Mouse (Mus musculus): ENCODE results near the gene B230217C12Rik.

The B230217C12Rik gene

GRCm38 (mm10) chr11:97840539-97840954 is at the start of gene B230217C12Rik:
B230217C12Rik (plus strand) TSS chr11:97840780.
- CTCF ChIA-PET = interaction anchor here (0.5 to 2.4 kb wide), 27 partner anchors 9 to 196 kb away, joined by 3 to 15 read pairs (median 3); no protein-coding TSS in a partner anchor
- POLR2A ChIA-PET = interaction anchor here (0.5 to 3.6 kb wide), 77 partner anchors 7 to 425 kb away, joined by 3 to 37 read pairs (median 5); partner anchors contain the start of genes Rpl23 (in 4 of the 4), Fbxo47 (in 3 of the 4), Lasp1 (in 3 of the 4) and 1700001P01Rik (in 2 of the 4)

- ChIA-PET CTCF (interaction anchor here (0.5 to 1.5 kb wide), 16 partner anchors 10 to 366 kb away, joined by 3 to 15 read pairs (median 5); partner anchors contain the start of genes B230217C12Rik (in 2 of the 4) and Fbxo47 (in 1 of the 4)), POLR2A (interaction anchor here (0.7 to 27.6 kb wide), 24 partner anchors 9 to 396 kb away, joined by 3 to 667 read pairs (median 5); partner anchors contain the start of genes Rpl23 (in 4 of the 4), 1700001P01Rik (in 2 of the 4), B230217C12Rik (in 1 of the 4) and Fbxo47 (in 1 of the 4))
Measured at GRCm38 (mm10) chr11:97793165-97793564, 47.4 kb upstream of the B230217C12Rik start.

- ChIA-PET CTCF (interaction anchor here in 3 of 4 experiments (0.5 to 1.6 kb wide), 9 partner anchors 9 to 1757 kb away, joined by 3 to 5 read pairs (median 4); partner anchors contain the start of gene B230217C12Rik (in 1 of the 3)), POLR2A (interaction anchor here in 3 of 4 experiments (0.5 to 27.6 kb wide), 24 partner anchors 9 to 506 kb away, joined by 3 to 667 read pairs (median 4); partner anchors contain the start of genes Rpl23 (in 3 of the 3), 1700001P01Rik (in 2 of the 3), B230217C12Rik (in 2 of the 3) and Cwc25 (in 1 of the 3))
Measured at GRCm38 (mm10) chr11:97796910-97797309, 43.7 kb upstream of the B230217C12Rik start.

GRCm38 (mm10) chr11:97797369-97798082 is 43.1 kb upstream of the B230217C12Rik start:
- POLR2A ChIA-PET = interaction anchor here in 3 of 4 experiments (0.6 to 27.6 kb wide), 36 partner anchors 8 to 1942 kb away, joined by 3 to 667 read pairs (median 4); partner anchors contain the start of genes 1700001P01Rik (in 2 of the 3), B230217C12Rik (in 2 of the 3), Cwc25 (in 2 of the 3) and Fbxo47 (in 2 of the 3)

GRCm38 (mm10) chr11:97798083-97798435 is 42.5 kb upstream of the B230217C12Rik start:
- ChIA-PET POLR2A (interaction anchor here in 3 of 4 experiments (0.6 to 27.6 kb wide), 29 partner anchors 8 to 1943 kb away, joined by 3 to 667 read pairs (median 5); partner anchors contain the start of genes 1700001P01Rik (in 2 of the 3), B230217C12Rik (in 2 of the 3), Cwc25 (in 2 of the 3) and Fbxo47 (in 2 of the 3)), CTCF (interaction anchor here in 2 of 4 experiments (1.3 to 3.2 kb wide), 6 partner anchors 8 to 190 kb away, joined by 3 to 13 read pairs (median 4); no protein-coding TSS in a partner anchor)

More at GRCm38 (mm10) chr11:97797369-97798082, 43.1 kb upstream of the B230217C12Rik start:
- CTCF ChIA-PET = interaction anchor here in 2 of 4 experiments (0.6 to 1.6 kb wide), 11 partner anchors 9 to 1758 kb away, joined by 3 to 6 read pairs (median 3); partner anchors contain the start of gene B230217C12Rik (in 1 of the 2)

- CTCF ChIA-PET = interaction anchor here in 3 of 4 experiments (0.5 to 3.2 kb wide), 13 partner anchors 9 to 257 kb away, joined by 3 to 13 read pairs (median 3); no protein-coding TSS in a partner anchor
- POLR2A ChIA-PET = interaction anchor here (0.5 to 27.6 kb wide), 52 partner anchors 8 to 977 kb away, joined by 3 to 667 read pairs (median 4); partner anchors contain the start of genes B230217C12Rik (in 3 of the 4), Fbxo47 (in 3 of the 4), 1700001P01Rik (in 2 of the 4) and Cwc25 (in 2 of the 4)
Measured at GRCm38 (mm10) chr11:97798782-97799145, 41.8 kb upstream of the B230217C12Rik start, which contains the start of gene Lasp1. Lasp1 (plus strand) TSS chr11:97799000.

- POLR2A ChIA-PET = interaction anchor here (0.5 to 27.6 kb wide), 74 partner anchors 9 to 977 kb away, joined by 3 to 667 read pairs (median 4); partner anchors contain the start of genes B230217C12Rik (in 3 of the 4), Fbxo47 (in 3 of the 4), Psmb3 (in 3 of the 4) and Rpl23 (in 3 of the 4)
- CTCF ChIA-PET = interaction anchor here in 3 of 4 experiments (0.5 to 3.2 kb wide), 18 partner anchors 8 to 206 kb away, joined by 3 to 13 read pairs (median 3); no protein-coding TSS in a partner anchor
Measured at GRCm38 (mm10) chr11:97799146-97799993, 41.2 kb upstream of the B230217C12Rik start.

GRCm38 (mm10) chr11:97799994-97800690 is 40.4 kb upstream of the B230217C12Rik start:
- ChIA-PET CTCF (interaction anchor here (0.6 to 3.2 kb wide), 15 partner anchors 9 to 245 kb away, joined by 3 to 13 read pairs (median 3); partner anchors contain the start of gene B230217C12Rik (in 1 of the 4)), POLR2A (interaction anchor here (0.5 to 27.6 kb wide), 59 partner anchors 12 to 502 kb away, joined by 3 to 667 read pairs (median 4); partner anchors contain the start of genes B230217C12Rik (in 3 of the 4), Fbxo47 (in 3 of the 4), Psmb3 (in 3 of the 4) and Rpl23 (in 3 of the 4))

GRCm38 (mm10) chr11:97800691-97801408 is 39.7 kb upstream of the B230217C12Rik start:
- POLR2A ChIA-PET = interaction anchor here (0.5 to 27.6 kb wide), 35 partner anchors 12 to 528 kb away, joined by 3 to 667 read pairs (median 4); partner anchors contain the start of genes B230217C12Rik (in 3 of the 4), Fbxo47 (in 3 of the 4), Rpl23 (in 3 of the 4) and 1700001P01Rik (in 2 of the 4)
- CTCF ChIA-PET = interaction anchor here in 3 of 4 experiments (0.6 to 3.2 kb wide), 8 partner anchors 9 to 244 kb away, joined by 3 to 13 read pairs (median 3); partner anchors contain the start of gene B230217C12Rik (in 1 of the 3)

- ChIA-PET POLR2A (interaction anchor here in 3 of 4 experiments (0.6 to 27.6 kb wide), 19 partner anchors 8 to 225 kb away, joined by 3 to 667 read pairs (median 5); partner anchors contain the start of genes B230217C12Rik (in 3 of the 3), Rpl23 (in 3 of the 3), 1700001P01Rik (in 2 of the 3) and Cacnb1 (in 1 of the 3)), CTCF (interaction anchor here in 3 of 4 experiments (0.6 to 3.2 kb wide), 10 partner anchors 8 to 171 kb away, joined by 3 to 13 read pairs (median 4); partner anchors contain the start of genes B230217C12Rik (in 2 of the 3) and Fbxo47 (in 1 of the 3))
Measured at GRCm38 (mm10) chr11:97801409-97802193, 39.0 kb upstream of the B230217C12Rik start.

- POLR2A ChIA-PET = interaction anchor here in 3 of 4 experiments (0.6 to 27.6 kb wide), 17 partner anchors 8 to 220 kb away, joined by 3 to 667 read pairs (median 8); partner anchors contain the start of genes Rpl23 (in 3 of the 3), 1700001P01Rik (in 2 of the 3), B230217C12Rik (in 2 of the 3) and Cacnb1 (in 1 of the 3)
- CTCF ChIA-PET = interaction anchor here in 3 of 4 experiments (0.6 to 2.7 kb wide), 10 partner anchors 9 to 170 kb away, joined by 3 to 9 read pairs (median 4); partner anchors contain the start of genes B230217C12Rik (in 1 of the 3) and Fbxo47 (in 1 of the 3)
Measured at GRCm38 (mm10) chr11:97802194-97802470, 38.4 kb upstream of the B230217C12Rik start.

GRCm38 (mm10) chr11:97802495-97802894 is 38.1 kb upstream of the B230217C12Rik start:
- POLR2A ChIA-PET = interaction anchor here in 3 of 4 experiments (0.7 to 27.6 kb wide), 18 partner anchors 8 to 220 kb away, joined by 3 to 667 read pairs (median 6); partner anchors contain the start of genes B230217C12Rik (in 3 of the 3), Rpl23 (in 3 of the 3), 1700001P01Rik (in 2 of the 3) and Cacnb1 (in 1 of the 3)

GRCm38 (mm10) chr11:97803847-97804246 is 36.7 kb upstream of the B230217C12Rik start:
- CTCF ChIA-PET = interaction anchor here in 3 of 4 experiments (0.6 to 1.6 kb wide), 8 partner anchors 37 to 369 kb away, joined by 3 to 9 read pairs (median 4); partner anchors contain the start of gene B230217C12Rik (in 1 of the 3)
- POLR2A ChIA-PET = interaction anchor here (0.6 to 27.6 kb wide), 30 partner anchors 9 to 409 kb away, joined by 3 to 667 read pairs (median 4); partner anchors contain the start of genes Rpl23 (in 3 of the 4), 1700001P01Rik (in 2 of the 4), Fbxo47 (in 2 of the 4) and B230217C12Rik (in 1 of the 4)

More at GRCm38 (mm10) chr11:97802495-97802894, 38.1 kb upstream of the B230217C12Rik start:
- CTCF ChIA-PET = interaction anchor here in 3 of 4 experiments (0.6 to 2.7 kb wide), 7 partner anchors 9 to 144 kb away, joined by 3 to 9 read pairs (median 3); partner anchors contain the start of genes B230217C12Rik (in 1 of the 3) and Fbxo47 (in 1 of the 3)
